Mouse (Mus musculus) T-helper 17 cell (primary cell): ENCODE measurements around the gene Olfr543.
"Not testable (repeated sequence)": the region's sequence is repeated elsewhere in the genome, so short reads cannot be mapped to it uniquely, and the experiment has no call there.

Source experiments
- in situ Hi-C, 2 experiments: fragments of 300-600 bp; cut with MboI, MseI; formaldehyde crosslinking; loops; 1 replicate in 1 of 2; 2 replicates in 1 of 2; pipeline ENCODE4 v1.15.1; 2025; ENCODE audit warnings: high pct_unique_total_duplicates in 2 of 2

The Olfr543 gene

GRCm38 (mm10) chr7:102481579-102481978 is at the start of gene Olfr543:
Gene Olfr543, minus strand, starts transcription at chr7:102481679.
- in situ Hi-C loops, result no loop called here

DNA sequence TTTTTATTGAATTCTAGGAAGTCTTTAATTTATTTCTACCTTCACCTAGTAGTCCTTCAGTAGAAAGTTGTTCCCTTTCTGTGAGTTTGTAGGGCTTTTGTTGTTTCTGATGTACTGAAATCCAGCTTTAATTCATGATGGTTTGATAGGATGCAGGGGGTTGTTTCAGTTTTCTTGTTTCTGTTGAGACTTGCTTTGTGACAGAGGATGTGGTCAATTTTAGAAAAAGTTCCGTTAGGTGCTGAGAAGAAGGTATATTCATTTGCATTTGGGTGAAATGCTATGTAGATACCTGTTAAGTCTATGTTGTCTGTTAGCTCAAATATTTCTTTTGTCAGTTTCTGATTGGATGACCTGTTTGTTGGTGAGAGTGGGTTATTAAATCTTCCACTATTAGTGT is 47.6 kb upstream of the Olfr543 start:
- in situ Hi-C loops, result no loop called here

DNA sequence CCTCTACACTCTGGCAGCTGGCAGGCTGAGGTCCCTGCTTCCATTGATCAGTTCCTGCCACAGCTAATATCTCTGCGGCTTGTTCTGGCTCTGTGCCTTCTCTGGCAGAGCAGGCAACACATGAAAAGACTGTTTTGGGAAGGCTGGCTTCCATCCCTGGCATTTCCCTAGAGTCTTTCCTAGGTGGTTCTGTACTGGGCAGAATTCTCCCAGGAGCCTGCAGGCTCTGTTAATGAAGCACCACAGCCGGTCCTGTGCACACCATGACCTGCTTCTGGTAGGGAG is 35.5 kb upstream of the Olfr543 start:
- in situ Hi-C loops, result loop anchor here in 1 of 2 experiments (25.0 kb wide), 1 partner anchor 1195 kb away; the partner anchor contains the start of gene Olfr243

GRCm38 (mm10) chr7:102516261-102517050 is 35.0 kb upstream of the Olfr543 start:
- in situ Hi-C loops, result loop anchor here in 1 of 2 experiments (25.0 kb wide), 1 partner anchor 1196 kb away; the partner anchor contains the start of gene Olfr243

DNA sequence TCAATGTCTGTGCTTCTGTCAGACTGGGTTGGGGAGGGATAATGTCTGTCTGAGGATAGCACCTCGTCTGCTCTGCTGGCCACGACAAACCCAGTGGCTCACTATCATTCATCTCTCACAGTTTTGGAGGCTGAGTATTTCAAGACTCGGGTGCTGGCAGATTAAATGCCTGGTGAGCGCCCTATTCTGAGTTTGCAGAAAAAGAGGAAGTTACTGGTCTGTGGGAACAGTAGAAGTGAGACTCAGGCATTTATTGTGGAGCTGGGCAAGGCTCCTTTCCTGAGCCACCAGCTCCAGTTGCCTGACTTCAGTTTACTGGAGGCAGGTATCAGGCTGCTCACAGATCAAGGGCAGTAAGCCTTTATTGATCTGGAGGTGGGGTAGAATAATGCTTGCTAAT is 32.7 kb upstream of the Olfr543 start:
- in situ Hi-C loops, result loop anchor here (5.0 to 25.0 kb wide), 4 partner anchors 53 to 1198 kb away; partner anchors contain the start of genes Olfr554 (in 2 of the 2), Olfr243 (in 1 of the 2), Olfr571 (in 1 of the 2) and Trim21 (in 1 of the 2)

- in situ Hi-C loops, result loop anchor here (5.0 to 25.0 kb wide), 4 partner anchors 54 to 1199 kb away; partner anchors contain the start of genes Olfr554 (in 2 of the 2), Olfr243 (in 1 of the 2), Olfr571 (in 1 of the 2) and Trim21 (in 1 of the 2)
Measured at GRCm38 (mm10) chr7:102512814-102513435, 31.4 kb upstream of the Olfr543 start.

DNA sequence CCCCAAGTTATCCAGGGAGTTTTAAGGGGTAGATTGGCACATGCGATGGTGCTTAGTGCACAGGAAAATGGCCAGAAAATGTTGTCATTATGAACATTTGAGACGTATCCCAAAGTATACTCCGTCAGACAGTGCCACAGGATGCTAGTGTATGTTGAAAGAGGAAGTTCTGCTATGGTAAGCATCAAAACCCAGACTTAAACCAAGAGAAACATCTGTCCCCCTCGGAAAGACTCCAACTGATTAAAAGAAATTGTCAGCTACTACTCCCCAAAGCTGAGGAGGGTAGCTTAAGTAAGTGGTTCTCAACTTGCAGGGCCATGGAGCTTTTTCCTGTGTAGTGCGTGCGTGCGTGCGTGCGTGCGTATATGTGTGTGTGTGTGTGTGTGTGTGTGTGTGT is 30.4 kb upstream of the Olfr543 start:
- in situ Hi-C loops, result loop anchor here (5.0 to 25.0 kb wide), 4 partner anchors 55 to 1200 kb away; partner anchors contain the start of genes Olfr554 (in 2 of the 2), Olfr243 (in 1 of the 2), Olfr571 (in 1 of the 2) and Trim21 (in 1 of the 2)

DNA sequence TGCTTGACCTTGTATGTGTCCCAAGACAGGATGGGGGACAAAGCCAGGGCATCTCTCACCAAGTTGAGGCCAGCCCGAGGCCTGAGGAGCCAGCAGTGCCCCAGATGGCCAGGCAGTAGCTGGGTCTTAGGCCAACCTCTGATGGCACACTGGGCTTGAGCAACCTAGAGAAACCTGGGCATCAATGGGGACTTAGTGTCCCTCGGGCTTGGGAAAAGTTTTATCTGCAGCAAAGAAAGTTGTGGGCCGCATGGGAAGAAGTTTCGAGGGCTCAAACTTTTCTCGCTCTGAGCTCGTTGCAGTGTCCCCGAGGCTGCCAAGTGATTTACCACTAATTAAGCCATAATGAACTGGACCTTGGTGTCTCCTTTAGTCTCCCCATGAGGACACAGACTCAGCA is 28.2 kb upstream of the Olfr543 start:
- in situ Hi-C loops, result loop anchor here (5.0 to 25.0 kb wide), 5 partner anchors 58 to 1203 kb away; partner anchors contain the start of genes Olfr554 (in 2 of the 2), Olfr243 (in 1 of the 2), Olfr571 (in 1 of the 2) and Olfr572 (in 1 of the 2)

- in situ Hi-C loops, result loop anchor here in 1 of 2 experiments (5.0 to 25.0 kb wide), 2 partner anchors 414 to 1204 kb away; partner anchors contain the start of genes Olfr243 and Olfr572
Measured at GRCm38 (mm10) chr7:102508666-102509065, 27.2 kb upstream of the Olfr543 start.

GRCm38 (mm10) chr7:102508066-102508465 is 26.6 kb upstream of the Olfr543 start:
- in situ Hi-C loops, result loop anchor here in 1 of 2 experiments (5.0 to 25.0 kb wide), 2 partner anchors 414 to 1204 kb away; partner anchors contain the start of genes Olfr243 and Olfr572

- in situ Hi-C loops, result loop anchor here in 1 of 2 experiments (5.0 to 25.0 kb wide), 2 partner anchors 415 to 1205 kb away; partner anchors contain the start of genes Olfr243 and Olfr572
Measured at GRCm38 (mm10) chr7:102506848-102507247, 25.4 kb upstream of the Olfr543 start.

DNA sequence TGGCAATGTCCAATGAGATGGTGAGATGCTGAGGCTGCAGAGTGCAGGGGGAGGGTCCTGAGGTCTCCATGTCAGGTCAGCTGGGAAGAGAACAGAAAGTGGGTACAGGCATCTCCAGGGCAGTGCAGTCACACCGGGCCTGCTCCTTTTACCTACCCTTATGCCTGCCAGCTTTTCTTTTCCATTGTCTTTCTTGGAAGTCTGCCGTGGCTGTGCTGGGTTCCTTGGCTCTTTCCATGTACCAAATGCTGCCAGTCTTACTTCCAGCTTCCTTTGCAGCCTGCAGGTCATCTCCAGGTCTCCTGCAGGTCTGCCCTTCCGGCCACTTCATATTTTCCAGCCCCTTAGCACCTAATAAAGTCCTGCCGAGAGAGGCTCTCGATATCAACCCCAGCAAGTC is 20.5 kb upstream of the Olfr543 start:
- in situ Hi-C loops, result loop anchor here in 1 of 2 experiments (25.0 kb wide), 1 partner anchor 1210 kb away; the partner anchor contains the start of gene Olfr243

- in situ Hi-C loops, result no loop called here
Measured at GRCm38 (mm10) chr7:102499473-102499872, 18.0 kb upstream of the Olfr543 start, which contains the start of gene Olfr545. Gene Olfr545, minus strand, starts transcription at chr7:102499573.

DNA sequence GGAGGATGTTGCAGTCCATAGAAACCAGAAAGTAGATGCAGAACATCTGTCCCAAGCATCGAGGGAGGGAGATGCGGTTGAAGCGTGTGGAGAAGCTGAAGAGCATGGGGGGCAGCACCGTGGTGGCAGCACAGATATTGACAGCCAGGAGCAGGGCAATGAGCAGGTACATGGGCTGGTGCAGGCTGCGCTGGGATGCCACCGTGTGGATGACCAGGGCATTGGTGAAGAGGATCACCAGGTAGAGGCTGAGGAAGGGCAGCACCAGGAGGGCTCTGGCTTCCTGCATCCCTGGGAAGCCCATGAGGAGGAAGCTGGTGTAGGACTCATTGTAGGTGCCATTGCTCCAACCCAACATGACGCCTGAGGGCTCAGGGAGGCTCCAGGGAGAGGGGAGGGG is 12.9 kb upstream of the Olfr543 start:
- in situ Hi-C loops, result not testable (repeated sequence)

DNA sequence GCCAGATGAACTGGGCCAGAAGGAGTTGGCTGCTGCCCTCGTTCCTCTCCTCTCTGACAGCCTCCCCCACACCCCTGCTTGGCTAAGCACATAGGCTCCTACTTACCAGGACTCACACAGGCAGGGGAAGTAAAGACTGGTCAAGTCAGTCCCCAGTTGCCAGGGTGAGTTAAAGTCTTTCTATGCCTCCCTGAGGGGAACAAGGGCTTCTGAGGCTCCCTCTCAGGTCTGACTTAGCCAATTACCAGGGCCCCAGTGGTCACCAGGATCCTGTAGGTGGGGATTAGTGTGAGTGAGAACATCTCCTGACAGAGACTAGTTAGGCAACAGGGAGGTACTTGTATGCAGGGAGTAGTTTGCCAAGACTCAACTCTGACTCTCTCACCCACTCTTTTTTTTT is 6.7 kb upstream of the Olfr543 start, which contains the start of gene Olfr544:
Olfr544 (minus strand) TSS at position 153 of the 400 bp plus-strand sequence.
- in situ Hi-C loops, result no loop called here

- in situ Hi-C loops, result no loop called here
Measured at GRCm38 (mm10) chr7:102486105-102486504, 4.6 kb upstream of the Olfr543 start.

GRCm38 (mm10) chr7:102484766-102485165 is 3.3 kb upstream of the Olfr543 start:
- in situ Hi-C loops, result not testable (repeated sequence)

DNA sequence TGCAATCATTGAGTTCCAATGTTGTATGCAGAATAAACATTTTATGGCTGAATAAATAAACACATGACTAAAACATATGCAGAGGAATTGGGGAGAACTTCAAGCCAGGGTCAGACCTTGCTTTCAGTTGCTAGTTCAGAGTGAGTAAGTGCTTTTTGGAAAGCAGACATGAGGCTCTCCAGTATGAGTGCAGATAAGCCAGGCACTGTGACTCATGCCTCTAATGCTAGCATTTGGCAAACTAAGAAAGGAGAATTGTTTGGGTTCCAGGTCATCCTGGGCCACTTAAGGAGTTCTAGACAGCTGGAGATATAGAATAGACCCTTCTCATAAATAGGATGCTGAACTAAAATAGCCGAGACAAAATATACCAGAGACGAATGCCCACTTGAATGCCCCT is 2.2 kb upstream of the Olfr543 start:
- in situ Hi-C loops, result no loop called here

GRCm38 (mm10) chr7:102480821-102481220 is 658 bp downstream of the Olfr543 start:
- in situ Hi-C loops, result no loop called here

- in situ Hi-C loops, result no loop called here
Measured at GRCm38 (mm10) chr7:102479368-102480078, 2.0 kb downstream of the Olfr543 start.

DNA sequence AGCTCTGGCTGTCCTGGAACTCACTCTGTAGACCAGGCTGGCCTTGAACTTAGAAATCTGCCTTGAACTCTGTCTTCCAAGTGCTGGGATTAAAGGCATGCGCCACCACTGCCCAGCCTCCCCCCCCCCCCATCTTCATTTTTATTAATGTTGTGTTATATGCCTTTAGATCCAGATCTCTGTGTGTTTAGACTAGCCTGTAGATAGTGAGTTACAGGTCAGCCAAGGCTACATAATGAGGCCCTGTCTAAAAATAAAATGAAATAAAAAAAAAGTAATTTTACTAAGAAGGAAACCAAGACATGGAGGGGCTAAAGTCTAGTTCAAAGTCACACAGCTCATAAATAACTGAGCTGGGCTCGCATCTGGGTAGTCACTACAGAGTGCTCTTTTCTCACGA is 2.6 kb downstream of the Olfr543 start:
- in situ Hi-C loops, result no loop called here
